ENCODE assay signal across 8 mouse cellular contexts in genomic region chr4:40846143-40846931, GRCm38 (mm10). TPM values are rescaled to one million over a fixed set of nuclear protein-coding genes. Genes with fewer than 3 reads are reported as not detected.
A peak's percentile ranks its signal among the peaks of the same experiment; 100 is the strongest.
DNase-seq lines count a peak whose midpoint lies in the region; ATAC-seq and TF ChIP-seq lines count a peak whose summit lies in the region.

No protein-coding gene starts in this region.

- H3K9me3 ChIP-seq in intestine, postnatal 0 days (ENCODE audit: control insufficient read depth): no peaks in the 10 kb centered on the region
- H3K9me3 ChIP-seq in stomach, postnatal 0 days (ENCODE audit: control insufficient read depth, low read length): no peaks in the 10 kb centered on the region
- no peaks in the 10 kb centered on the region for H3K9me3 ChIP-seq in forebrain, embryonic 14.5 days (replicated peaks; ENCODE audit: control insufficient read depth, low read length)

- no peak for TF ChIP-seq EP300 in stomach, postnatal 0 days (optimal IDR thresholded peaks at IDR 0.05)

- peak overlapping the region; percentile 58; the same call in 1 of the 2 replicates for H3K27ac ChIP-seq in intestine, postnatal 0 days (ENCODE audit: low read depth, low read length)
- peak overlapping the region; percentile 89 for H3K27ac ChIP-seq in stomach, postnatal 0 days (replicated peaks)
- no peak overlapping the region for H3K27ac ChIP-seq in forebrain, embryonic 14.5 days (ENCODE audit: low read depth, low read length)

- H3K27me3 ChIP-seq in intestine, postnatal 0 days (replicated peaks; ENCODE audit: control insufficient read depth, insufficient read depth, low read length): peaks cover 4% of the 10 kb centered on the region; the same call in 1 of the 2 replicates
- H3K27me3 ChIP-seq in stomach, postnatal 0 days (ENCODE audit: control insufficient read depth, insufficient read depth, low read length): no peaks in the 10 kb centered on the region
- H3K27me3 ChIP-seq in forebrain, embryonic 14.5 days (replicated peaks; ENCODE audit: control insufficient read depth, insufficient read depth, low read length): no peaks in the 10 kb centered on the region

- WGBS in intestine, postnatal 0 days: 34% methylated on average over 7 of the region's 7 CpGs
- WGBS in stomach, postnatal 0 days: 33% methylated on average over 7 of the region's 7 CpGs
- WGBS in forebrain, embryonic 14.5 days: 91% methylated on average over 7 of the region's 7 CpGs

- H3K4me1 ChIP-seq in intestine, postnatal 0 days (replicated peaks; ENCODE audit: control insufficient read depth, insufficient read depth, low read length): peaks cover 5% of the 10 kb centered on the region; the same call in 1 of the 2 replicates
- H3K4me1 ChIP-seq in stomach, postnatal 0 days (replicated peaks; ENCODE audit: control insufficient read depth, insufficient read depth): peaks cover 24% of the 10 kb centered on the region
- H3K4me1 ChIP-seq in forebrain, embryonic 14.5 days (ENCODE audit: control insufficient read depth, insufficient read depth, low read length): peaks cover 14% of the 10 kb centered on the region

- H3K4me2 ChIP-seq in intestine, postnatal 0 days (replicated peaks; ENCODE audit: low read depth): peak overlapping the region; percentile 21; the same call in 1 of the 2 replicates
- peak overlapping the region; percentile 23; the same call in 1 of the 2 replicates for H3K4me2 ChIP-seq in stomach, postnatal 0 days (replicated peaks; ENCODE audit: low read depth)
- H3K4me2 ChIP-seq in forebrain, embryonic 14.5 days (ENCODE audit: low read length): no peak overlapping the region

- H3K9ac ChIP-seq in intestine, postnatal 0 days (ENCODE audit: low read depth, low read length): no peak overlapping the region
- H3K9ac ChIP-seq in stomach, postnatal 0 days (ENCODE audit: low read length): no peak overlapping the region
- no peak overlapping the region for H3K9ac ChIP-seq in forebrain, embryonic 14.5 days (ENCODE audit: low read length)

- no peak overlapping the region for H3K4me3 ChIP-seq in intestine, postnatal 0 days (ENCODE audit: low read depth, low read length)
- no peak overlapping the region for H3K4me3 ChIP-seq in stomach, postnatal 0 days (ENCODE audit: low read depth, low read length)
- no peak overlapping the region for H3K4me3 ChIP-seq in forebrain, embryonic 14.5 days (ENCODE audit: low read depth, low read length)

- DNase-seq in gastrocnemius, postnatal 25 days: peak; percentile 30
- no peak for DNase-seq in gastrocnemius, postnatal 10 days
- DNase-seq in urinary bladder, postnatal 14 days (ENCODE audit: low spot score): peak; percentile 68
- no peak for DNase-seq in urinary bladder, postnatal 25 days (ENCODE audit: low spot score)
- peak; percentile 80 for DNase-seq in stomach, postnatal 0 days (ENCODE audit: low spot score)
- DNase-seq in layer of hippocampus, adult 11-12 months (ENCODE audit: low spot score): no peak
- no peak for DNase-seq in forebrain, embryonic 14.5 days (ENCODE audit: low spot score)

- H3K36me3 ChIP-seq in intestine, postnatal 0 days (ENCODE audit: control insufficient read depth, insufficient read depth): no peaks in the 10 kb centered on the region; the same call in 1 of the 2 replicates
- no peaks in the 10 kb centered on the region for H3K36me3 ChIP-seq in stomach, postnatal 0 days (ENCODE audit: control insufficient read depth, insufficient read depth, low read length)
- H3K36me3 ChIP-seq in forebrain, embryonic 14.5 days (ENCODE audit: control insufficient read depth, insufficient read depth, low read length): no peaks in the 10 kb centered on the region

- no peak for TF ChIP-seq CTCF in intestine, postnatal 0 days (IDR thresholded peaks at IDR 0.05; ENCODE audit: low read depth)
- no peak for TF ChIP-seq CTCF in stomach, postnatal 0 days (IDR thresholded peaks at IDR 0.05; ENCODE audit: low read depth)

- ATAC-seq in intestine, postnatal 0 days: peak; percentile 79
- ATAC-seq in stomach, postnatal 0 days (ENCODE audit: low FRiP score, low TSS enrichment): peak; percentile 89
- ATAC-seq in forebrain, embryonic 14.5 days: no peak

RNA-seq across cellular contexts. Expression of gene B4galt1, which starts 7.5 kb away (rescaled TPM):
- 10 to 100 TPM; 28.2 to 30.5 TPM for total RNA-seq in gastrocnemius, postnatal 25 days (2021)
- 10 to 100 TPM; 52.0 to 58.6 TPM for total RNA-seq in gastrocnemius, postnatal 10 days (2021)
- 15.3 and 15.5 TPM in 2 replicates for polyA plus RNA-seq in intestine, postnatal 0 days (2015; fragmentation: Nextera tagmentation; extraction: Ambion mirVana)
- 34.3 and 35.0 TPM in 2 replicates for polyA plus RNA-seq in stomach, postnatal 0 days (2015; fragmentation: Nextera tagmentation; extraction: Ambion mirVana)
- polyA plus RNA-seq in forebrain, embryonic 14.5 days (2014; fragmentation: Nextera tagmentation; extraction: Ambion mirVana): 6.8 and 7.8 TPM in 2 replicates

Comparison
In these comparisons a context has a peak if more than half of its experiments do, and no peak if none do; other contexts are left out.
1. DNase-seq: peak in gastrocnemius, postnatal 25 days (single experiment), urinary bladder, postnatal 14 days (single experiment) and stomach, postnatal 0 days (single experiment); none in gastrocnemius, postnatal 10 days (single experiment), urinary bladder, postnatal 25 days (single experiment), layer of hippocampus, adult 11-12 months (single experiment) and forebrain, embryonic 14.5 days (single experiment).